Mouse (Mus musculus): ENCODE measurements at regions not wholly inside any gene's neighbourhood (a gene's known extent, or its start where the extent isn't known, plus 50 kb on each side); places are given as distances from the start of the nearest gene placed in this dataset.

DNA sequence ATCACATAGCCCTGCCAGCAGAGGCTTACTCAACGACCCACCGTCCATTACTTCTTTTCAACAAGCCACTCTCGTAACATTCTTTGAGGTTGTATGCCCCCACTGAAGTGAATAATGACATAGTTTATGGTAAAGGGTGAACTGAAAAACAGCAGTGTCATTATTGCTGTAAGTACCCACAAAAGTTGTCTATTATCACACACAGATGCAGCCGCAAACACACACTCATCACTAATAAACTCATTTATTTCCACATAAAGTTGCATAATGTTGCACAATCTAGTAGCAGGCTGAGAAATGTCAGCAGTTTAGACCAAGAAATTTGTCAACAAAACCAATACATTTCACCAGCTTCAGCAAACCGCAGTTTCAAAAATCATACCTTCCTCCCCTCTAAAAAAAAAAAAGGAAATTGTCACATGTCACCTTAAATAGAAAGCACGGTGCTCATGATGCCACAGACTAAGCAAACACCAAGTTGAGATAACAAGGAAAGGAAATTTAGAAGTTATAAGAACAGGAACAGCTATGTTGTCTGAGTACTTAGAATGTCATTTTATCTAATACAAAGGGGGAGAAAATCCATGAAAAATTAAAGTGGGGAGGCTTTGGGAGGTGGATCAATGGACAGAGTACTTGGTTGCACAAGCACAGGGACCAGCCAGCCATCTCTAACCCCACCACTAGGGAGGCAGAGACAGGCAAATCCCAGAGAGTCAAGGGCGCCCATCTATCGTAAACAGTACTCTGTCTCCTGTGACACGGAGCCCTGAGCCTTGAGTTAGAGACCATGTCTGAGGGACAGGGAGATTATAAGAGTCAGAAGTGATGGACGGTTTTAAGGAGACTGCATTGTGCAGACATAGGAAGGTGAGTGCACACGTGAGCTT is 195.9 kb downstream of the Hlx start:
- DNase-seq (ENCODE audit: low spot score in 2 of 2), result no peak

DNA sequence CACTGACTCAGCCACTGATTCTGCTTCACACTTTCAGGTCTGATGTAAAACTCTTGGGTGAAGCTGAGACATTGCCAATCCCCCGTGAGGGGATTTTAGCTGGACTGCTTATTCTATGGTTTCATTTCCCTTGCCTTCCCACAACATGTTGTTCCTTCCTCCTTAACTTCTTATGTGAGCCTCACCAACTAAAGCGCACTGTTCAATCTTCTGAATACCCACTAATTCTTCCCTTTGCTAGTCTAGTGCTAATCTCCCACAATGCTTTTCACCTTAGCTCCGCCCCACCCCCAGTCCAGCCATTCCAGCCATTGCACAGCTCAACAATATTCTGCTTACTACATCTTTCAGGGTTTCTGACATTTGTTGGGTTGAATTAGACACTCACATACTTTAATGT is 196.7 kb downstream of the Hlx start:
- no peak for DNase-seq (ENCODE audit: low spot score in 2 of 2)

DNA sequence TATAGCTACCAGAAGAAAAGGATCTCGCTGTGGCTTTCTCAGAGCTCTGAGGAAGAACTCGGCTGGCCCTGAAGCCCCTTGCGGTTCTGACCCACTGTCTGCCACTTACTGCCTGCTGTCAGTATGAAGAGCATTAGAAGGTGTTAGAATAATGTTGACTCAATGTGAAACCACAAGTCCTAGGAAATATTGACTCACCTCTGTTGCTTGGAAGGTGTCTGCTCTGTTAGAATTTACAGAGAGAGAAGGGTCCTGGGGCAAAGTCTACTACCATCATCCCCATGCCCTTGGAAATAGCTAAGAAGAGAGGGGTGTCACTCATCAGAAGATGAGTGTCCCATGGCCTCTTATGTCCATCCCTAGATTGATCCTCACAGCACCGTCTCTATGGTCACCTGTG is 197.9 kb downstream of the Hlx start:
- no peak for DNase-seq (ENCODE audit: low spot score in 2 of 2)

DNA sequence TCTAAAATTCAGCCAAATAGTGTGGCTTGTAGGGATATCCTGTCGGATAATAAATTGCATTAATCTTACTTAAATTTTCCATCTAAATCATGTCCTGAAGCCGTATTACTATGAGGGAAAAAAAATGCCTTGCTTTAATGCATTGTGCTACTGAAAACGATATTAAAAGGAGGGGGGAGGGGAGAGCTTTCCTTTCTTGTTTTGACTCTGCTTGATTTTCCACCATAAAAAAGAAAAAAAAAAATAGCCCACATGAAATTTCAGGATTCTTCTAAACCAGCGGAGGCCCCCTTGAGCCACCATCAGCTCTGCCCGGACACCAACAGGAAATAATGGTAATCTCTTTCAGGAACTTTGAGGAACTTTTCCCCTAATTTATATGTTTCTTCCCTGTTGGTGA is 198.5 kb downstream of the Hlx start:
- DNase-seq (ENCODE audit: low spot score in 2 of 2), result no peak

DNA sequence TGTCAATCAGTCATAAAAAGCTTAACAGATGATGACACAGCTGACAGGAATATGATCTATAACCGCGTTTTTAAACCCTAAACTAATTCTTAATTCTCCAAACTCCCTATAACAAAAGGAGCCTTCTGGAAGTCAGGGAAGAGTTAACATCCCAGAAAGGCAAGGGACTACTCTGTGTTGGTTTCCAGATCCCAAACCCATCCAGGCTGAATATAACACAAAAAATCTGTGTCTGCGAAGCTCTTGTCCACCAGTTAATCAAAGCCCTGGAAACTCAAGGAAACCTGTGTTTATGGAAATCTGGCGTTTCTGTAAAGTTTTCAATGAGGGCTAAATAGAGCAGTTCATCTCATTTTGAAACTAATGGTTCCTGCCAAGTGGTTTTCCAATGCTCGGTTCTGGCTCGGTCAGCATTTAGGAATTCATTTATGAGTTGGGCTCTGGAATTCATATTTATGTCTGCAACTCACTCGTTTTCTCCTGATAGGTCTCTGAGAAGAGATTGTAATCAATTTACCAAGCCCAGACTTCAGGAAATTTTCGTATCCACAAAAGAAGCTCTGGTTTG is 199.8 kb downstream of the Hlx start:
- DNase-seq (ENCODE audit: low spot score in 2 of 2), result no peak

DNA sequence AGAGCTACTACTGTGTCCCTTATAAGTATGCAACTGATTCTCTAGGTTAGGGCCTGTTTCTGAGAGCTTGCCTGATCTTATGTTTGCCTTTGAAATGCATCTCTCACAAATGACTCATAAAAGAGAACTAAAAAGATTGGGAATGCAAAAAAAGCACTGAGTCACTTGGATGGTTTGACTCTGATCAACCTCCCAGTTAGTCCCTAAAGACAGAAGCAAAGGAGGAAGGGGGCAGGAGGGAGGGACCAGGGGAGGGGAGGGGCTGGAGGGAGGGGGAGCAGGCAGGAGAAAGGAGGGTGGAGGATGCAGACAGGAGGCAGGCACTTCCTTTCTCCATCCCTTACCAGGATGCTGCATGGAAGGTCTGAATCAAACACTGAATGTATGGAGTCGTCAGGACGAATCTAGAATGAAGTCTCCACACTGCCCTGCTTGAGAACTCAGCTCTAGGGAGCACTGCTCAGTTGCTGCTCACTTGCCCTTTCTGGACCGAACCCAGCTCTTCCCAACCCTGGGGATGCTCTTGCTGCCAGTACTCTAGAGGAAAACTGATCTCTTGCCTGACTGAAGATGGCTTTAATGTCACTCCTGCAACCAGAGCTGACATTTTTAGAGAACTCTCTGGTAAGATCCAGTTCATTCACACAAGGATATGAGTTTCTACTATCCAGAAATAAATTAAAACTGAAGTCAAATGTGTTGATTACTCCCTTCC is 201.7 kb downstream of the Hlx start:
- peak; percentile 51 to 54 for DNase-seq (ENCODE audit: low spot score in 2 of 2)

DNA sequence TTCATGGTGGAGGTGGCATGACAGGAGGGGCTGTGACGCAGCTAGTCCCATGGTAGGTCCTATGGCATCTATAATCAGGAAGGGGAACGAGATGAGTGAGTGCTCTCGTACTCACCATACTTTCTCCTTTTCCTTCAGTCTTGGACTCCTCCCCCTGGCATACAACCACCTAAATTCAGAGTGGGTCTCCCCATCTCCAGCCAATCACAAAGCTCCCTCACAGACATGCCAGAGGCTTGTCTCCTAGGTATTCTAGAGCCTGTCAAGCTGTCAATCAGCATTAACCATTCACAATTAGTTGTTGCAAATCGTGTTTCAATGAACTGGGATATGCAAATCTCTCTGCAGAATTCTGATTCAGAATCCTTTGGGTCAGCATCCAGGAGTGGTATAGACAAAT is 206.7 kb downstream of the Hlx start:
- no peak for DNase-seq (ENCODE audit: low spot score in 2 of 2)

DNA sequence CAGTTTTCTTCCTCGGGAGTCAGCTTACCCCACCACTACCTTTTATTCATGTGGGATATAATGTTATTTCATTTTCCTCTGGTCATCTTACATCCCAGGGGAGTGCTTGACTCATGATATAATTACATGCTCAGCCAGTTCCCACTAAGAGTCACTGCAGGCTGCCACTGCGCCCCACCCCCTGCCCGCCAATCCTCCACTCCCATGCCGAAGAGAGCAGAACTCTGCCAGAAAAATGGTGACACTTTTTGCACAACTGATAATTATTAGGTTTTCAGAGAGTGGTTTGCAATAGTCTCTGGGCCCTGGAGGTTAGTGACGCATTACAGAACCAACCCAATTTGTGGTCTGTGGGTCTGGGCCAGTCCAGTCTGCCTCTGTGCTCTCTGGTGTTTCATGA is 212.9 kb downstream of the Hlx start:
- peak; percentile 8 to 31 for DNase-seq (ENCODE audit: low spot score in 2 of 2)

DNA sequence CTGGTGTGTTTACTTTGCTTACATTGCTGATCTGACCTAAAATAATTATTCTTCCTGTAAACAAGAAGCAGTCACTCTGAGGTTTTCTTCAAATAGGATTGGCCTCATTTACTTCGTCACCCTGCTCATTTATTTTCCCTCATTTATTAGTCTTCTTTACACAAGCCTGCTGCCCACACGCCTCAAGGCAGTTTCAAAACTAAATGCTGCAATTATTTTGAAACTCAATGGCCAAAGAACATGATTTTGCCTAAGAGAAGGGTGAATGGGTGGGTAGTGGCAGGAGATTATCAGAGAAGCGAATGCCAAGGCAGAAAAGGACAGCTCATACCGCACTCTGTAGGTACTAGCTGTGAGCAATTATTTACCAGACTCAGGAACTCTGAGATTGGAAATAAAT is 227.8 kb downstream of the Hlx start:
- no peak for DNase-seq (ENCODE audit: low spot score in 2 of 2)

DNA sequence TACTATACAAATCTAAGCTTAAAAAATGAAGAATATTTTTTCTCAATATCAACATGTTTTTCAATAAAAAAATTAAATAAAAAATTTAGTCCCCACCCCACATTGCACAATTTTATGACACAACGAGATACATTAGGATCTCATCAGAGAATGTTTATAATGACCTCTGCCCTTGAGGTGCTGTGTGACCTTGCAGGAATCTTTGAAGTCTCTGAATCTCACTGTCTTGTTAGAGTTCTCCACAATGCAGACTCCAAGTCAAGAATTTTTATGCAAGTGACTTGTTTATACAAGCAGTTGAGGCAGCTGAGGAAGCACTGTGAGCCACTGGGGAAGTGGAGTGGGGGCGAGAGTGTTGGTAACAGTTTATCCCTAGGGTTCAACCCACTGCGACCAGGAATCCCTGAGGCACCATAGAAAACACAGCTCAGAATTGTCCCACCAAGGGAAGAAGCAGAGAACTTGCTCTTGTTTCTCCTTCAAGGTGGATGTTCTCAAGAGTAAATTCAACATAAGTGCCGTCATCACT is 228.5 kb downstream of the Hlx start:
- DNase-seq (ENCODE audit: low spot score in 2 of 2), result no peak

DNA sequence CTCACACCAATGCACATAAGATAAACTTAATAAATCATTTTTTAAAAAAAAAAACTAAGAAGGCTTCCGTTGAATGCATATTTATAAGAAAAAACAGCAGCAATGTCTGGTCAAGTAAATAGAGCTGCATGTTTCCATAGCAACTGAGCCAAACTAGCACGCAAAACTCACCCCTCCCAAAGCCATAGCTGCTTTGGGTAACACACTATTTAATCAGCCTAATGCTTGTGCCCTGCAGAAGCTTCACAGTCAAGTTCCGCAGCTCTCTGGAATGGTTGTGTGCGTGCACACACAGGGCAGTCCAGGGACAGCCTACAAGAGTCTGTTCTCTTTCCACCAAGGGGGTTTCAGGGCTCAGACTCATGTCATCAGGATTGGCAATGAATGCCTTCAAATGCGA is 231.7 kb downstream of the Hlx start:
- no peak for DNase-seq (ENCODE audit: low spot score in 2 of 2)

DNA sequence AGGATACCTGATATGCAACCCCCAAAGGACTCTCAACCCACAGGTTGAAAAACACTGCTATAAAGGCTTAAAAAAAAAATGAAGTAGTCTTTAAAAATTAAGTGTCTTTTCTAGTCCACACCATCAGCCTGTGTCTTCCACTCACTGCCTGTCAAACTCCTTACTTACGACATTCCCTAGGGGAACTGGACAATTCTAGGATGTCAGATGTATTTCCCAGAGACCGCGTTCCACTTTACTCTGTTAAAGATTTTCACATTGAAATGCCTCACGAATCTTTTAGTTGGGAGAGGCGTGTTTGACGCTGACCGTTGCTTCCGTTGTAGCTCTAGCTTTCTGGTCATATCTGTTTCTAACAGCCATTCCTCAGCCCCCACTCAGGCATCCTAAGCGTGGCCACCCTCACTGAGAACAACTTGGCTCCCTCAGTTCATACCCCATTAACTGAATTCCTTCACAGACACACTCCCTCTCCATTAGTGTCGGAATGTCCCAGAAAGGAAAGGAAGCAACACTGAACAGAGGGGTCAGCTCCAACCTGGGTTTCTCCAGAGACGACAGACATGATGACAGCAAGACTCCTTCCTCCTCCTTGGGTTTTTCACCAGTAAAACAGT is 233.4 kb downstream of the Hlx start:
- DNase-seq (ENCODE audit: low spot score in 2 of 2), result no peak

DNA sequence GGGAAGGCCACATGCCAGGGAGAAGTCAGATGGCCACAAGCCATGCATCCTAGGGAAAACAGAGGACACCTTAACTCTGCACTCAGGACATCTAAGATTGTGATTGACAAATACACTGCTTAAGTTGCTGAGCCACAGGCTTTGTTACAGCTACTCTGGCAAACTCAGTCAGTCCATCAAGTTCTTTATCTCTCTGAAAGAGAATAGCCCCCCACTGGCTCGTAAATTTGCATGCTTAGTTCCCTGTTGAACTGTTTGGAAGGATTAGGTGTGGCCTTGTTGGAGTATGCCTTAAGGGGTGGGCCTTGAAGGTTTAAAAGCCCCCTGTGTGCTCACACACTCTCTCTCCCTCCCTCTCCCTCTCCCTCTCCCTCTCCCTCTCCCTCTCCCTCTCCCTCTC is 235.4 kb downstream of the Hlx start:
- DNase-seq (ENCODE audit: low spot score in 2 of 2), result no peak

DNA sequence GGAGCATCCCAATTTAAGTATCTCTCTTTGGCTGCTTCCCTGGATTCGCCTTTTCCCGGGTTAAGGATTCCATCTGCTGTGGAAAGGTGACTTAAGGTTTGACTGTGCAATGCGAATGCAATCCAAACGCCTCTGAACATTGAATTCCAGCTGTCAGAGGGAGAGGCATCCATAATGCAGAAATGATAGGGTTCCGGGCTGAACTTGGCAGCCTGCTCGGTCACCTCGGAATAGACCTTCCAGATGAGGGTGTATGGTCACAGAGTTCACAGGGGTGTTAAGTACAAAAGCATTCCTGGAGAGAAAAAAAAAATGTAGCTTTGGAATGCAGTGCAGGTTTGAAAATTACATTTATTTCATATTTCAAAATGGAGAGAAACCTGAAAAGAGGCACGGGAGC is 238.6 kb downstream of the Hlx start:
- DNase-seq (ENCODE audit: low spot score in 2 of 2), result no peak

DNA sequence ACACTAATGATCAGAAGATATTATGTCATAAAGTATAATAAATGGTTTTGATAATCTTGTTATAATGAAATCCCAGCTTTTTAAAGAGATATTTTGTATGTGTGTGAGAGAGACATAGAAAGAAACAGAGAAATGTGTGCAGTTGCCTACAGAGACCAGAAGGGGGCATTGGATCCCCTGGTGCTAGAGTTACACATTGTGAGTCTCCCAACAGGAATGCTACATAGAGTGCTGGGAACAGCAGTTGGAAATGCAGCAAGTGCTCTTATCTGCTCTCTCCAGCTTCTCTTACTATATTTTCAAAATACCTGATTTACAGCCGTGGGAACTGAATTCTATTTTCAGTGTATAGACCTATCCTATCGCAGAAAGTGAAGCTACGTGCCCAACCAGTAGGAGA is 240.3 kb downstream of the Hlx start:
- no peak for DNase-seq (ENCODE audit: low spot score in 2 of 2)

DNA sequence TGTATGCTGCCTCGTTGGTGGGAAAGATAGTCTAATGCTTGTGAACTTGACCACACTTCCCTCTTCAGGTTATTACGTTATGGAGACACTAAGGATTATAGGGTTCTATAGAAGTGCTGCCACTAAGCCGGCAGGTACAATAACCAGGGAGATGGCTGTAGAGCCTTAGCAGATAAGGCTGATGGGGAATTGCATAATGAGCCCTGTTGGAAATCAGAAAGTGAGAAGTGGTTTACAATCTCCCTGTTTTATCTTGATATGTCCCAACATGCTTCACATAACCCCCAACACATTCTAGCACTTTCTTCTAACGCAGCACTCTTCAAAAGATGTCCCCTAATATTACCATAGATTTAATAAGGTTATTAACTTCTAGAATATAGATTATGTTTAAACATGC is 241.2 kb downstream of the Hlx start:
- DNase-seq (ENCODE audit: low spot score in 2 of 2), result no peak

DNA sequence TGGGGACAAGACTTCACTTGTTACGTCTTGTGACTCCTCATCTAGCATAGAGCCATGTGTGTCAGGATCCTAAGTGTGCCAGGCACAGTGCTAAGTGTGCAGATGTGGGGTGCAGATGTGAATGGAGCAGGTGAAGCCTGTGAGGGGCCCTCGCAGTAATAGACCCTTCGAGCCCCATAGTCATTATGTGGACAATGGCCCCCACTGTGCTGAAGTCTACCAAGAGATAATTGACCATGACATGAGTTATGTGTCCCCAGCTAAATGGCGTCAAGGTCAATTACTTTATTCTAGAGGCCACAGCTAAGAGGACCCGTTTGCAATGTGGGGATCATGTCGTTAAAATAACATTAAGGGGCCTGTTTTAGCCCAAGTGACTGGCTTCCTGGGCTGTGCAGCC is 245.0 kb downstream of the Hlx start:
- no peak for DNase-seq (ENCODE audit: low spot score in 2 of 2)

DNA sequence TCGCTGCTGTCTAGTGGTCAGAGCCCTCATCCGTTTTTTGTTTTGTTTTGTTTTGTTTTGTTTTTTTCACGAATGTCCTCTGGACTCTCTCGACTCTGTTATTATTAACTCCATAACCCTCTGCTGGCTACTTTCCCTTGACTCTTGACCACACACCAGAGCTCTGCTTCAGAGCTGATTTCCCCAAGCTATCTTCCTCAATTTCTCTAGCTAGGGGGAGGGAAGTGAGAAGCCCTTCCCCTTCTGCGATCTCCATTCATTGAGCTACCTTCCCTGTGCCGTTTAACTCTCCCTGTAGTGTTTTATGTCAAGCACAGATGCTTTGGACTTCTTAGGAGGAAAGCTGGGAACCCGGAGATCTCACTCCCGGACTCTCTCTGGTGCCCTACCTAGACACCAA is 247.6 kb downstream of the Hlx start:
- DNase-seq (ENCODE audit: low spot score in 2 of 2), result no peak

DNA sequence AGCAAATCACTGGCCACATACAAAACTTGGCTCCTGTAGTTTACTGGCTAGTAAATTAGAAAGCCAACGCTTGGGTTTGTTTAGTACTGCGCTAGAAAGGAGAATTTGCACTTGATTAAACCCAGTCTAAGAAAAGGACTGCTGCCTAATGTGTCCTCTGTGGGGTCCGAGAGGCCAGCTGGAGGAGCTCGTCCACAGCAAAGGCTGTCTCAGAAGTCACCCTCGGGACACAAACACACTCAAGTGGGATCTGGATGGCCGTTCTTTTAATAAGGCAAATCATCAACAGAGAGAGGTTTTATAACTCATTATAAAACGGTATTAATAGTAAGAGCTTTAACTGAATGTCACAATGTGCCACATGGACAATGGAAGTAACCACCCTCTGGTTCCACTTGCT is 249.0 kb downstream of the Hlx start:
- DNase-seq (ENCODE audit: low spot score in 2 of 2), result peak in 1 of 2 experiments; percentile 8

DNA sequence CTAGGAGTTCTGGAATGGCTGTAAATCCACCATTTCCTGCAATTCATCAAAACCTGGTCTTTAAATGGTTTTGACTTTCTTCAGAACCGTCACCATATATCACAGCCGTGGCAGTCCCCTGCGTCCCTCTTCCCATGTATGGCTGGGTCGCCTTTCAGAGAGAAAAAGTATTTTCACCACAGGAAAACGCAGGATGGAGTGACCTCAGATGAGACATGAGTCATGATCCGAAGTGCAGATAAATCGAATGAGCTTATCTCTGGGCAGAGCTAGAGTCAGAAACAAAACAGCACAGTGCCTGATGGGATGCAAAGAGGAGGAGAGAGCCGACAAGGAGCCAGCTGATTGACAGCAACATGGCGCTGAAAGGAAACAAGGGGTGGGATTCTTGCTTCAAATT is 250.4 kb downstream of the Hlx start:
- no peak for DNase-seq (ENCODE audit: low spot score in 2 of 2)

DNA sequence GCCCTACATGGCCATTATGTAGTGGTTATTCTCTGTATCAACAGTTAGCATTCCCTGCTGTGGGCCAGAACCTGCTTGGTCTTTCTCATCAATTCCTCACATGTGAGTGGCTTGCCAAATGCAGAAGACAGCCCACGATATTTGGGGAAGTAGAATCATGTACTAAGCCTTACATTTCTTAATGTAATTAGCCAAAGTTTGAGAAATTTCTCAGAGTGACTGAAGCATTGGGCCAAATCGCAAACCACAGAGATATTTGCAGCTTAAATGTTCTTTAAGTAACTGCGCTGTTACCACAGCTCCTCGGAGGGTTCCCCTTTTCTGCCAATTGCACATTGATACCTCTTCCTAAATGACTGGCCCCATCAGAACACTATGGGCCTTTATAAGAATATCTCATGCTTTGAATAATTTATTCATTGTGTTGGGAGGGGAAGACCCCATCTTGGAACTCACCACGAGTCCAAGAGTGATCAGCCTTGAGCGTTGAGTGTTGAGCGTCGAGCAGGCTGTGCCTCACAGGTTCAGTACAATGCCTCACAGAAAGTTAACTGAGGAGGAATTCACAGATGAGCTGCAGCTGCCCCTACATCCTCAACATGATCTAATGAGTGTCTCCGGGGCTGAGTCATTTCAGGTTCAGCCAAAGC is 251.7 kb downstream of the Hlx start:
- DNase-seq (ENCODE audit: low spot score in 2 of 2), result no peak

DNA sequence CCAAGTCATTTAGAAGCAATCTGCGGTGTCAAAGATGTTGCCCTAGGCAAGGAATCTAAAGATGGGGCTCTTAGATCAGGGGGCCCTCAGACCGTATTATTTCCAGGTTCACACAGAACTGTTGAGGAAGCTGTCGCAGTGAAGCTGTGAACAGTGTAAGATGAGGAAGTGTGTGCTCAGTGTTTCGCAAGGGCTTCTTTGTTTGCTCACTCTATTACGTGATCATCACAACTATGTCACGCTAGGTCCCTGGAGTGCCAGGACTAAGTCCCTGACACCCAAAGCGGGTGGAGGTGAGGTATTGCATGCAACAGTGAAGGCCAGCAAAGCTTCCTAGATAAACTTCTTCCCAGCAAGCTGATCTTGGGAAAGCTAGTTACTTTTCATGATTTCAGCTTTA is 254.4 kb downstream of the Hlx start:
- DNase-seq (ENCODE audit: low spot score in 2 of 2), result no peak

Measured in gastrocnemius, adult 8-10 months (tissue).